Mouse (Mus musculus) liver, embryonic 14.5 days (tissue): Measurements from ENCODE around the gene Ythdf2.

Experiments used
- CTCF ChIP-seq: IDR thresholded peaks from 2 replicates; pipeline ENCODE4 v1.5.1; 2016; ENCODE audit warnings: antibody characterized with exemption, low read depth, control low read depth
- EP300 ChIP-seq: IDR thresholded peaks from 2 replicates; pipeline ENCODE4 v1.6.1; 2016; ENCODE audit warnings: antibody characterized with exemption, low read depth

DNA sequence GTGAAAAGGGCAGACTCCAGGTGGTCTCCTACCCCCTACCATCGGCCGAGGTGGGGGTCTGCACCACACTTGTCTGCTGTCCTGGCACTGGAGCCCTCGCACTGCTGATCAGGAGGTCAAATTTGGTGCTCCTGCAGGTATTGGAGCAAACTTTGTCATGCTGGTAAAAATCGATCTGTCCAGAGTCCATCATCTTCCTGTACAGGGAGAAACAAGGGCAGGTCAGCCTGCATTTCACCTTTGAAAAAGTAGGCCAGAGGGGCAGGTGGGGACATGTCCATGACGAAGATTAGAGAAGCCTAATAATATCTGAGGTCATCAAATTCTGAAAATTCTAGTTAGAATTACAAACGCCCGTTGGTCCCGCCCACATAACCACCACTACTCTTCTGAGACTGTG, 22.6 kb upstream of the Ythdf2 start:
- TF ChIP-seq CTCF (no peak), EP300 (no peak)
